Mouse (Mus musculus) heart, postnatal 4 days (tissue): Measurements from ENCODE around the gene 6430550D23Rik. TPM values are rescaled to one million over a fixed set of nuclear protein-coding genes. Genes with fewer than 3 reads are reported as not detected.
"Not testable (repeated sequence)": the region's sequence is repeated elsewhere in the genome, so short reads cannot be mapped to it uniquely, and the experiment has no call there.

ENCODE experiments used
- DNase-seq: peaks from one replicate; pipeline ENCODE4 v3.0.0; 2021
- total RNA-seq, 2 experiments: library from RNA; stranded (reverse); gene quantifications; 2 replicates each; pipeline ENCODE4 v1.2.3; 2021

6430550D23Rik gene
- total RNA-seq, 2 experiments from 2014 or later, result 0.18 to 0.21 TPM

DNA sequence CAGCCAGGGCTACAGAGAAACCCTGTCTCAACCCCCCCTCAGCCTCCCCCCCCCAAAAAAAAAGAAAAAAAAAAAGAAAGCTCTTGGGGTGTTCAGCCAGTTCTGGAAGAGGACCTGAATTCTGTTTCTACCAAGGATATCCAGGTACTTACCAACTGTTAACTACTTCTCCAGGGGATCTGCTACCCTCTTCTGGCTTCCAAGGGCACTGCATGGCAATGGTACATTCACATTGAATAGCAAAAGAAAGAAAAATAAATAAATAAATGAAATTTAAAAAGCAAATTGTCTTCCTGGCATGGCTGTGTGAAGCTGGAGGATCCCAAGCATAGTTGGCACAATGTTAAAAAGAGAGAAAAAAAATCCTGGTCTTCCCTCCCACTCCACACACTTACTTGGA, 55.8 kb downstream of the 6430550D23Rik start:
- peak; percentile 75 for DNase-seq

DNA sequence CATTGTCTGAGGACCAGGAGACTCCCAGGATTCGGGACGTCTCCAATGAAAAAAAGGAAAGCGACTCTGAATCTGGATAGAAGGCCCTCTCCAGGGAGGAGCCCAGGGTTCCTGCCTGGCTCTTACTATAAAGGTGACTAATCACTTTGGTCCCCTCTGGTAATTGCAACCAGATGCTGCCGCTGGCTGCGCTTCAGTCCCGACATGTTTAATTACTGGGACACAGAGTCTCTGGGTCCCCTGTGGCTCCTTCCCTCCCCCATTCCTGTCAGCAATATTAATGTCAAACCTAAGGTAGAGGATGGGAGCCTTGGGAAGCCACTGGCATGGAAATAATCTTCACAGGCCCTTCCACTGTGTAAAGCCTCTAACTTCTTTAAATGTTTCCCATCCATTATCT, 58.4 kb downstream of the 6430550D23Rik start:
- no peak for DNase-seq

DNA sequence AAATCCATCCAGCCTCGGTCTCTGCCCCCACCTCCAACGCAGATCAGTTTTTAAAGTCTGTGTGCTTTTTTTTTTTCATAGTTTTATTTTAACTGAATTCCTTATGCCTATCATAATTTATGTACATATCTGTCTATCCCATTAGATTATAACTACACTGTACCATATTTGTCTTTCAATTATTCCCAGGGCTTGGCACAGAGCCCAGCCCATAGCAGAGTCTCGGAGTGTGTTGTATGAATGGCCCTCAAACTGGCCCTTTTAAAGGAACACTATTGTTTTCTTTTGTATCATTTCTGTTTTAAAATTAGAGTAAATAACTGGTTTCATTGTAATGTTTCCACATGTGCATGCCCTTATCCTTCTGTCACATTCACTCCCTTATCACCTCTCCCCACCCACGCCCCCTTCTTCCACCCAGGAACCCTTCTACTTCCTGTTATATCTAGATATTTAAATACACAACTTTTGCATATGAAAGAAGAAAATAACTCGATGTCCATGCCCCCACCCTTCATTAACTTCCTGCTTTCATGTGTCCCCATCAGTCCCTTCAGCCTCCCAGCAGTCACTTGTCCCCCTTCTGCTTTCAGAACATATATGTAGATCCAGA, 60.3 kb downstream of the 6430550D23Rik start:
- no peak for DNase-seq

DNA sequence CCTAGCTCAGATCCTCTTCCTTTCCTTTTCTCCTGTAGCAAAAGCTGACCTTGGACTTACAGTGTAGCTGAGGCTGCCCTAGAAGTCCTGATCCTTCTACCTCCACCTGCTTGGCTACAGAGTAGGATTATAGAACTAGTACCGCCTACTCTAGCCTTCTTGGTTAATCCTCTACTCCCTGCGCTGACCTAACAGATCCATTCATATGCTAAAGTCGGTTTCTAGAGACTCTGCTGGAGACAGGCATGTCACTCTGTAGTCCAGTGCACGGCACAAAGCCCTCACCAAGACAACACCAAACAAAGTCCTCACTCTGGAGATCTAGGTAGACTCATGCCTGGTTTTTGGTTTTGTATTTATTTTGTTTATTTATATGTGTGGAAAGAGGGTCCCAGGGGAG, 61.3 kb downstream of the 6430550D23Rik start:
- DNase-seq, result no peak

DNA sequence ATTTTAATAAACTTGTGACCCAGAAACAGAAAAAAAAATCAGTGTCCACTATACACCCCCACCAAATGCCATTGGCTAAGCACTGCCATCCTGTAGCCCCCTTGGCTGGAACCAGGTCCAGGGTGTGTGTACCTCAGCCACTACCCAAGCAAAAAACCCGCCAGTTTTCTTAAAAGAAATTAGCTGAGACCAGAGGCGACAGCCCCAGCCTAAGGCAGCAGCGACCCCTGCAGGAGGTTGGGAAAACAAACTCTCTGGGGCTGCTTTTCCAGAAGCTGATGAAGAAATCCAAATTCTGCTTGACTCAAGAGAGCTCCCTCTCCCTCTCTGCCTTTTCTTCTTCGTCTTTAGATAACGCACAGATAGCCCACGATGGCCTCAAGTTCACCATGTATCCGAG, 61.7 kb downstream of the 6430550D23Rik start:
- peak; percentile 86 for DNase-seq

DNA sequence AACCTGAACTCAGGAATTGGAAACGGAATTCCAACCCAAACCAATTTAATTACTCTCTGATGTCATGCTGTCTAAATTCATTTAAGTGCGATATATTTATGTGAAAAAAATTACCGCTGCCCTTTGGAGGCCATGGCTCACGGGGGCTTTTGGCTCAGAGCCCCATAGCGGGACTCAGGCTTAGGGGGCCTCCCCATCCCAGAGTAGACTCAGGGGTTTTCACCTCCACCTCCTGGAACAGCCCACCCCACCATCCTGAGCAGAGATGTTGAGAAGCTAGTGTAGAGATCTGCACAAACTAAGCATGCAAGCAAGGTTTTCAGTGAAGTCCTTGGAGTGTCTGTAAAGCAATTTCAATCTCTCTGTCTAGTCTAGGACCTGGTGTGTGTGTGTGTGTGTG, 62.2 kb downstream of the 6430550D23Rik start:
- no peak for DNase-seq

DNA sequence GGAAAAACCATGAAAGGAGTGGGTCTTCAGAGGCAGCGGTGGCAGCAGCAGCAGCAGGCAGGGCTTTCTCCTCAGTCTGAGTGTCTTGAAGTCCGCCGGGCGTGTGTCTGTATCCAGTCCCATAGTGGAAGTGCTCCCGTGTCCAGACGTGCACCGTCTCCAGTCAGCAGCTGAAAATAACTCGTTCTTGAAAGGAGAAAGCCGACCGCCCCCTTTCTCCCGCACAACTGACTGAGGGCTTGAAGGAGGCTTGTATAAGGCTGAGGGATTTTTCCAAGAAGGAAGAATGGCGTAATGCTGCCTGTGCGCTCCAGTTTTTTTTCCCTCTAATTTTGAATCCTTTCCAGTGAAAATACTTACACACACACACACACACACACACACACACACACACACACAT, 62.7 kb downstream of the 6430550D23Rik start, which contains the start of gene Gdf5:
Gene Gdf5 (minus strand): TSS at position 244 of the 400 bp plus-strand sequence.
- DNase-seq, result peak; percentile 27

DNA sequence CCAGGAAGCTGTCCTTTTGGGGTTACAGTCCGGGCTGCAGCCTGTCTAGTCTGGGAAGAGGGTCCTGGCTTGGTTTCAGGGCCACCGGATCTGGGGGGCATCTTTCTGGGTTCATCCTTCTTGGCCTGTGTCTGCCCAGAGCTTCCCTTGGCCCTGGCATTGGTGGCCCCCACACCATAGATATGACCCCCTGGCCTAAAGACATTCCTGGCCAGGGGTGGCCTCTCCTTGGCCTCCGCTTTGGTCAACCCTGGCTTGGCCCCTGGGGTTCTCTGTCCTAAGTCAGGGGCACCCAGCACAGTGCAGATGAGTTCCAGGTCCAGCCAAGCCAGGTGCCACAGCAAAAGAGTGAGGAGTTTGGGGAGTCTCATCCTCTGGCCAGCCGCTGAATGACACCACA, 63.1 kb downstream of the 6430550D23Rik start:
- DNase-seq, result no peak

DNA sequence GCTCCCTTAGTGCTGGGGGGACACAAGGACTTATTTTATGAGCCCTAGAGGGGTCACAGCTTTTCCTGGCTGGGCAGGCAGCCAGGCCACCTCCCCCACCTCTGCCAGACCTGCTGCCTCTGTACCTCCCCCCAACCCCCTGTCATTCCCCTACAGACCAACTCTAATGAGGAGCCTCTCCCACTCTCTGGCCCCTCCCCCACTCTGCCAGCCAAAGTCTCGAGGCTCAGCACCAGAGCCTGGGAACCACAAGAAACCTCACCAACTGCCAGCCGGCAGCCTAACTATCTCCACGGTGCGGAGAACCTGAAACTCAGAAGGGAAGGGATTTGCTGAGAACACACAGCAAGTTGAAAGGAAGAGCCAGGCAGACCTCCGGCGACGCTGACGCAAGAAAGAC, 64.3 kb downstream of the 6430550D23Rik start:
- DNase-seq, result no peak

DNA sequence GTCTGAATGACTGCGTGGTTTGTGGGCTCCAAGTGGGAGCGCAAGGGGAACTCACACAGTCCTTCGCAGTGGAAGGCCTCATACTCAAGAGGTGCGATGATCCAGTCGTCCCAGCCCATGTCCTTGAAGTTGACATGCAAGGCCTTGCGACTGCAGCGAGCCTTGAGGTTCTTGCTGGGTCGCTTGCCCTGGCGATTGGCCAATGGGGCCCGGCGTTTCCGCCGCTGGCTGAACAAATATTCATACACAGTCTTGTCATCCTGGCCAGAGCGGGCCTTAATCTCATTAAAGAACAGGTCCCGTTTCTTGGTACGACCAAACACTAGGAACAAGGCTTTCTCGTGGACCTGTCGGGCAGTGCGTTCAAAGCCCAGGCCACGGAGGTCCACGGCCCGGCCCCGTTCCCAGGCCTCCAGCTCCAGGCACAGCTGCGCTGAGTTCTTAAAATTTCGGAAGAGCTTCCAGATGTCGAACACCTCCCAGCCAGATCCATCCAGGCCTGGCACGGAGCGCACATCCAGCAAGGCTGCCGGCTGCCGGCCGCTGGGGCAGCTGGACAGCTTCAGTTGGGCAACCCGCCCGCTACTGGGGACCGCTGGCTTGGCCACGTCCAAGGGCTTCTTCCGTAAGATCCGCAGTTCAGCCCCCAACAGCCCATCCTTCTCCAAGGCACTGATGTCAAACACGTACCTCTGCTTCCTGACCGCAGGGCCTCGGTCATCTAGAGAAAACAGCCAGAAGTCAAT, 65.9 kb downstream of the 6430550D23Rik start:
- peak; percentile 29 for DNase-seq

DNA sequence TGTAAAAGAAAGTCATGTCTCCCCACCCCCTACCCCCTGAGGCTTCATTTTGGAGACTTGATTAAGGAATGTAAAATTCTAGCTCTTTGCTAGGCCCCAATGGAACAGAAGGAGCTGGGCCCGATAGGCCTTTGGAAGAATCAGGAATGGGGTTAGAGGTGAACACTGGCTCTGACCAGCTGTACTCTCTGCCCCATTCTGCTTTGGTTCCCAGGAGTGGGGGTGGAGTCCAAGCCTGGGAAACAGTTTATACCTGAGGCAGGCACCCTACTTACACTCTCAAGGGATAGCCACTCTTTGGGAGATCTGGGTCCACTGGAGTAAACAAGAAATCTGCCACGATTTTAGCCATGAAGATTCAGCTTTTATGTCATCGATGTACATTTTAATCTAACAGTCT, 67.1 kb downstream of the 6430550D23Rik start, which contains the start of gene Gm15557:
Gene Gm15557 (plus strand): TSS at position 48 of the 400 bp plus-strand sequence.
- DNase-seq, result no peak

DNA sequence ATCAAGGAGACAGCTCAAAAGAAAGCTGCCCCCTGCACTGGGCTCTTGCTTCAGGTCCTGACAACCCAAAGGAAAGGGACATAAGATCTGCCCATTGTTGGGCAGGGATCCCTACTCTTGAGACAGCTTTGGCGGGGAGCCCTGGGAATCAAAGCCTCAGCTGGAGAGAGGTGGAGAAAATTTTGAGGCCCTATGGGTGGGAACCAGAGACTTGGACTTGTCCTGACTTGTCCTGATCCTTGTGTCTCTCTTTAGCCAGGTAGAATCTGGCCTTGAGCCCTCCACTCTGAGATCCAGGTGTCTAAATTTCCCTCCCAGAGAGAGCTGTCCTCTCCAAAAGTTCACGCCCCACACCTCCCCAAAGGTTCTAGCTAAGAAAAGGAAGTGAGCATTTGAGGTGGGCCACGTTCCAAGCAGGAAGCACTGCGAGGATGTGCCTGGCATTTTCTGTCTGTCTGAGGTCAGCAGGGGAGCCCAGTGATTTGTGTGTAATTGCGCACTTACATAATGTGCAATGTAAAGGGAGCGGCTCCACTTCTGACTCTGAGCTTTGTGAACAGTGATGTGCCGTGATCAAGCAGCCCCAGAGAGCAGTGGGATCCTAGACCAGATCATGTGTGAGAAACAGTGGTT, 67.8 kb downstream of the 6430550D23Rik start:
- no peak for DNase-seq

DNA sequence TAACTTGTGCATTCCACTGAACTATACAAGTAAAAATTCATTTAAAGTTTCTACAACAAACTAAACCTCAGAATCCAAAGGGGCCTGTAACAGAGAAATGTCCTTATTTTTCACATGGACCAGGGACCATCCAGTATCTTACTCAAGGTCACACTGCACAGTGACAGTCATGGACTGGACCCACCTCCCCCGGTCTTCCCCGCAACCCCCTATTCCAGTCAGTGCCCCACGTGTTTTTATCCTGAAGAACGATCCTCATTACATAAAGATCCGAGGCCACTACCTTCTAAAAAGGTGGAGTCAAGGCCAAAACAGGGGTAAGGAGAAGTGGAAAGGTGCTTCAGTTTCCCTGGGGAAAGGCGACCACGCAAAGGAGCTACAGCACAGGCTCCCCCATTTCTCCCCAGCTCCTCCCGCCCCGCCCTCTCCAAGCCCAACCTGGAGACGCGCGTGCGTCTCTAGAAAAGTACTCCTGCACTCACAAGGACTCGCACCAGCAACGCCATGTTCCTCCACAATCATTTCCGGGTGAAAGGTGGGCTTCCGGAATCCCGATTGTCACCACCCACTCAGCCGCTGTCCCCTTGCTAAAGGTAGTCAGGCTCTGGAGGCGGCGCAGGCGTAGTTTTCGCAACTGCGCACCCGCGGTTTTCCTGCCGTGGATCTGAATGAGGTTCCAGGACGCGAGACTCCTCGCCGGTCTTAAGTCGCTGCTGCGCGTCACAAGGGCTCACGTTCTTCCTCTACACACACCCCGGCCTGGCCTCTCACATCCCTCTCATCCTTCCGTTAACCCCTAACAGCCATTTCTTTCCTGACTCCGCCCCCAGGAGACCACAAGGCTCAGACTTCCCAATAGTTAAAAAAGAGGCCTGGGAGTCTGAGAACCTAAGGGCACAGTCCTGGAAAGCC, 78.0 kb downstream of the 6430550D23Rik start, which contains the start of gene Uqcc1:
Gene Uqcc1 (minus strand): TSS at position 780 of the 912 bp plus-strand sequence.
- peak; percentile 93 for DNase-seq

DNA sequence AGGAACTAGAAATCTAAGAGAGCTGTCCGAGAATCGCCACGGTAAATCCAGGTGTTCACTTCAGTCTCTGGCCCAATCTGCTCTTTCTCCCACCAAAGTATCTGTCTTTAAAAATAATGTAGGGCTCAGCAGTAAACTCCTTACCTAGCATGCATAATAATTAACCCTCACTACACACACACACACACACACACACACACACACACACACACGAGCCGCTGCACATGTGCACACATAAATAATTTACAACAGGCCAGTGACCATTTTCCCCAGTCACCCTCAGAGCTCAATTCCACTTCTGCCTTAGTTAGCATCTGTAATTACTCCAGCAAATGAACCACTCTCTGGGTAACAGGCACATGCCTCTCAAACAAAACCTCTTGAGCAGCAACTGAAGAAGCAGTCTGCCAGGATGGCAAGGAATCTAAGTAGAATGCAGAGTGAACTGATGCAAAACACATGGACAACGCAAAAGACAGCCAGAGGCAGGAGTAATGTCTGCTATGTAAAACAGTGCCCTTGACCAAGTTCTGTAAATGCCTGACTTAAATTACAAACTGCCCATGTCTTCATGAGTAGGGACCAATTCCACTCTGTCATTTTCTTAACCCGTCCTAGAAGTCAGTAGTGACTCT, 78.9 kb downstream of the 6430550D23Rik start:
- no peak for DNase-seq

DNA sequence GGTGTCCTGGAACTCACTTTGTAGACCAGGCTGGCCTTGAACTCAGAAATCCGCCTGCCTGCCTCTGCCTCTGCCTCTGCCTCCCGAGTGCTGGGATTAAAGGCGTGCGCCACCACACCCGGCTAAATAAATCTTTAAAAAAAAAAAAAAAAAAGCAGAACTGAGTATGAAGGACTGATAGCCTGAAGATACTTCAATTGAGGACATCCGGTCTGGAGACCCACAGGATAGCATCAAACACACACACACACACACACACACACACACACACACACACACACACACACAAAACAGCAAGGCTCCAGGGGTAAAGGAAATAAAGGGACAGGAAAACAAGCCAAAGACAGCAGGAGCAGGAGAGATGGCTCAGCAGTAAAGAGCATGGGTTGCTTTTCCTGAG, 82.6 kb downstream of the 6430550D23Rik start:
- not testable (repeated sequence) for DNase-seq

Other genes starting within 250 kb of the 6430550D23Rik start
- under 1 TPM; 0.07 TPM for gene Mmp24, start 232.6 kb downstream of the 6430550D23Rik start, total RNA-seq
- 10 to 100 TPM; 11.0 to 11.5 TPM for gene BC029722, start 188.6 kb downstream of the 6430550D23Rik start, total RNA-seq
- gene Eif6, start 181.1 kb downstream of the 6430550D23Rik start, total RNA-seq, result 10 to 100 TPM; 86.4 to 95.7 TPM
- gene Fam83c, start 173.1 kb downstream of the 6430550D23Rik start, total RNA-seq, result not detected
- gene Uqcc1, start 77.7 kb downstream of the 6430550D23Rik start, total RNA-seq, result 100 to 1,000 TPM; 149 to 164 TPM
- gene Gm15557, start 67.2 kb downstream of the 6430550D23Rik start, total RNA-seq, result not detected
- gene Gdf5, start 62.6 kb downstream of the 6430550D23Rik start, total RNA-seq, result under 1 TPM in 1 of 2 experiments, not detected in 1; 0.12 TPM
- gene Cep250, start 51.5 kb downstream of the 6430550D23Rik start, total RNA-seq, result 10 to 100 TPM; 11.9 to 14.4 TPM
- 10 to 100 TPM; 86.5 to 91.5 TPM for gene Ergic3, start 68 bp upstream of the 6430550D23Rik start, total RNA-seq
- not detected for gene Fer1l4, start 45.0 kb upstream of the 6430550D23Rik start, total RNA-seq
- 1 to 10 TPM in 1 of 2 experiments, under 1 TPM in 1; 0.79 to 1.5 TPM for gene Spag4, start 57.2 kb upstream of the 6430550D23Rik start, total RNA-seq
- gene Cpne1, start 104.0 kb upstream of the 6430550D23Rik start, total RNA-seq, result 10 to 100 TPM; 16.4 to 19.3 TPM
- gene Rbm12, start 104.0 kb upstream of the 6430550D23Rik start, total RNA-seq, result 10 to 100 TPM; 40.2 to 43.6 TPM
- gene Gm28036, start 119.1 kb upstream of the 6430550D23Rik start, total RNA-seq, result 10 to 100 TPM; 30.3 to 33.8 TPM
- 100 to 1,000 TPM; 273 to 278 TPM for gene Romo1, start 136.1 kb upstream of the 6430550D23Rik start, total RNA-seq
- gene Nfs1, start 136.2 kb upstream of the 6430550D23Rik start, total RNA-seq, result 10 to 100 TPM; 51.5 to 51.9 TPM
- gene Rbm39, start 172.3 kb upstream of the 6430550D23Rik start, total RNA-seq, result 100 to 1,000 TPM; 264 to 286 TPM
- gene Phf20, start 188.5 kb upstream of the 6430550D23Rik start, total RNA-seq, result 10 to 100 TPM; 20.5 to 21.3 TPM